Mouse (Mus musculus) small intestine, adult 2 months (tissue): ENCODE results near the gene Wdr41.

Experiments
- CTCF ChIP-seq: fragments of 200-500 bp; IDR thresholded peaks from 2 replicates; pipeline ENCODE4 v1.5.1; 2012; ENCODE audit warnings: low read depth, mild to moderate bottlenecking, control low read depth, inconsistent platforms, low read length, moderate library complexity, mixed read lengths; ENCODE audit not compliant: insufficient replicate concordance, insufficient read length; ENCODE audit errors: extremely low read depth
- POLR2A ChIP-seq: fragments of 200-500 bp; IDR thresholded peaks from 2 replicates; pipeline ENCODE4 v1.6.1; 2012; ENCODE audit warnings: low read depth, mild to moderate bottlenecking, control low read depth, inconsistent platforms, low read length, moderate library complexity

DNA sequence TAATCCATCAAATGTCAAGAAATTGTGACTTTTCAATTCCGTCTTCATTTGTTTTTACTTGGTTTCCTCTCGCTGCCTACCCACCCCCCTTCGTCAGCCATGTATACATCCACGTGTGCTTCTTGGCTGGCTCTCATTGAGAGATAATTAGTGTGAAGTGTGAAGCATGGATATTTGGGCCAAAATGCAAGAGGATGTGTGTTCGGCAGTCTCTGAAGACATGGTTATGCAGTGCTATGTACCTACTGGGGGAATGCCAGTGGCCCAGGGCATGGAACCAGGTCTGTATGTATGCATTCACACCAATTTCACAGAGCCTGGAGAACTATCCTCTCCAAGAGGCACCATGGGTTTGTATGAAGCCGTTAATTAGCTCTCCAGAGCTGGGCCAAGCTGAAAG, 54.7 kb downstream of the Wdr41 start:
- no peak for TF ChIP-seq POLR2A
- TF ChIP-seq CTCF: no peak
